Mouse (Mus musculus) liver, embryonic 16.5 days (tissue): ENCODE measurements around the gene Gm47841. TPM values are rescaled to one million over a fixed set of nuclear protein-coding genes. Genes with fewer than 3 reads are reported as not detected.

Experiments used
- ATAC-seq: fragments of 200-750 bp; cut with Nextera tagmentation; 2 replicates; pipeline ENCODE4 v1.8.0; 2017; ENCODE audit warnings: low read depth, mild to moderate bottlenecking, moderate number of reproducible peaks, moderate library complexity
- H3K27ac ChIP-seq: fragments of 300-500 bp; sonication (generic); 2 replicates; pipeline ENCODE4 v1.5.1; 2014; ENCODE audit warnings: mild to moderate bottlenecking, low read length
- H3K27me3 ChIP-seq: fragments of 300-500 bp; sonication (generic); 2 replicates; pipeline ENCODE4 v1.6.1; 2014; ENCODE audit warnings: low read depth, low read length, mixed read lengths; ENCODE audit not compliant: control insufficient read depth, insufficient read depth
- H3K36me3 ChIP-seq: fragments of 300-500 bp; sonication (generic); 2 replicates; pipeline ENCODE4 v1.6.1; 2014; ENCODE audit warnings: mild to moderate bottlenecking; ENCODE audit not compliant: control insufficient read depth, insufficient read depth
- H3K4me1 ChIP-seq: fragments of 300-500 bp; sonication (generic); 2 replicates; pipeline ENCODE4 v1.6.1; 2014; ENCODE audit warnings: low read depth, low read length, mixed read lengths; ENCODE audit not compliant: control insufficient read depth
- H3K4me2 ChIP-seq: fragments of 300-500 bp; sonication (generic); 2 replicates; pipeline ENCODE4 v1.6.1; 2014; ENCODE audit warnings: low read depth, low read length, mixed read lengths
- H3K4me3 ChIP-seq: fragments of 300-500 bp; sonication (generic); 2 replicates; pipeline ENCODE4 v1.5.1; 2014; ENCODE audit warnings: low read depth, mild to moderate bottlenecking, low read length
- H3K9ac ChIP-seq: fragments of 300-500 bp; sonication (generic); 2 replicates; pipeline ENCODE4 v1.6.1; 2014; ENCODE audit warnings: low read depth, low read length
- H3K9me3 ChIP-seq: fragments of 300-500 bp; sonication (generic); replicated peaks from 2 replicates; pipeline ENCODE4 v1.6.1; 2016; ENCODE audit warnings: low read length; ENCODE audit not compliant: control insufficient read depth
- WGBS: fragments of 180-500 bp; shearing (Covaris S2); extraction: QIAGEN DNeasy Blood & Tissue Kit; methylation state at CpG from one replicate; pipeline ENCODE4 v1.1.7; 2014; ENCODE audit not compliant: insufficient replicate concordance; 5-methylcytosine and 5-hydroxymethylcytosine counted together
- polyA plus RNA-seq: library from polyadenylated mRNA; unstranded; fragments of >200 nt; fragmentation: Nextera tagmentation; extraction: Ambion mirVana; gene quantifications from 2 replicates; pipeline ENCODE4 v1.2.1, GENCODE M21; 2015

The Gm47841 gene
- polyA plus RNA-seq, 1 experiment from 2014 or later = not detected

DNA sequence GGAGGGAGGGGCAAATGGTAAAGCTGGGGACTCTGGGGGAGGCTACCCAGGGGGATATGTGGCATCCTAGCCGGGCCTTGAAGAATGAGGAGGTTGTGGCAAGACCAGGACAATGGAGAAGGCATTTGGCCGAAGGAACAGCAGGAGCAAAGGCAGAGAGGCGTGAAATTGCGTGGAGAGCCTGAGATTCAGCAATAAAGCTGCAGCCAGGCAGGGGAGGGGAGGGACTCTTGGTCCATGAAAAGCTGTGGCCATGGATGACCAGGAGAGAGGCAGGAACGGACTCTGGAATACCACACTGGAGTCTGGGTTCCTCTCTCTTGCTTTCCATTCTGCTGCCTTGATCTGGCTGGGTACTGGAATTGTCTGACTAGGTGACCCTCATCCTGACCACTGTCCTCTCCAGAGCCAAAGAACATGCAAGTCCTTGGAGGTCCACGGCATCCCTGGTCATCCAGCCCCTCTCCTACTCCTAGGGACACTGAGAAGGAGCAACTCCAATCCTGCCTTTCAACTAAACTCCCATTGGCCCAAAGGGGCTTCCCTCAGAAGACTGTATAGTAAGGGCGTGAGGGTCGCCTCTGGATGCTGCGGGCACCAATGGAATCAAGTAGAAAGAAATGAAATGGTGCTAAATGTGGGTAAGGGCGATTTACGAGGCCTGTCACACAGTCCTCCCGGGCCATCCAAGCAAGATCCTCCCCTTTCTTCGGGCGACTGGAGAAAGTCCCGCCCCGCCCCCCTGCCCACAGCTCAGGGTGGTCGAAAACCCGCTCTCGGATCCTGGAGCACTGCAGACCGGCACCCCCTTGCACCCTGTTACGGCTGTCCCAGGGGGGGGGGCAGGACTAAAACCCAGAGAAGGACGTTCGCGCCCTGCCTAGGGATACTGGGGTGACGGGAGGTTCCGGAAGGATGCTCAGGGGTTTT, 29.1 kb upstream of the Gm47841 start:
- Histone ChIP-seq H3K27me3 (peaks cover 47% of the 10 kb centered on the region), H3K9ac (no peak overlapping the region), H3K4me3 (no peak overlapping the region; the same call in 1 of the 2 replicates), H3K36me3 (no peaks in the 10 kb centered on the region), H3K9me3 (no peaks in the 10 kb centered on the region), H3K27ac (no peak overlapping the region), H3K4me1 (peaks cover 4% of the 10 kb centered on the region), H3K4me2 (no peak overlapping the region)
- WGBS = 15% methylated on average over 22 of the region's 26 CpGs
- ATAC-seq = no peak

DNA sequence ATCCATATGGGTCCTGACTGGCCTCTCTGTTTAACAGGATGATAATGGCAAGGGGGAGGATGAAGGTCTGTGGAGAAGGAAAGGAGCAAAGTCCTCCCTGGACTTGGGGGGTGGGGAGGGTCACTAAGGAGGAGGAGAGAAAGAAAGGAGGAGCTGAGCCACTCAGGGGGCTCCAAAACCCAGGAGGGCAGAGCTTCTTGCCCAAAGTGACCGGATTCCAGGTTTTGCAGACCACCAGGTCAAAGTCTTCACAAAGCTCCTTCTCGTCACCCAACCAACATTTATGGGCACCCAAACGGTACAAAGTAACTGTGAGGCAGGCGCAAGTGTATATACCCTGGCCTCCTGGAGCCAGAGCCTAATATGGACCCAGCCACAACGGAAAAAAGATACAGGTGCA, 28.5 kb upstream of the Gm47841 start:
- H3K36me3 ChIP-seq = no peaks in the 10 kb centered on the region
- H3K27ac ChIP-seq = no peak overlapping the region
- ATAC-seq = no peak
- 49% methylated on average over 5 of the region's 5 CpGs for WGBS
- peaks cover 7% of the 10 kb centered on the region for H3K4me1 ChIP-seq
- H3K4me3 ChIP-seq = no peak overlapping the region
- peaks cover 47% of the 10 kb centered on the region for H3K27me3 ChIP-seq
- no peak overlapping the region for H3K4me2 ChIP-seq
- no peak overlapping the region for H3K9ac ChIP-seq
- no peaks in the 10 kb centered on the region for H3K9me3 ChIP-seq

DNA sequence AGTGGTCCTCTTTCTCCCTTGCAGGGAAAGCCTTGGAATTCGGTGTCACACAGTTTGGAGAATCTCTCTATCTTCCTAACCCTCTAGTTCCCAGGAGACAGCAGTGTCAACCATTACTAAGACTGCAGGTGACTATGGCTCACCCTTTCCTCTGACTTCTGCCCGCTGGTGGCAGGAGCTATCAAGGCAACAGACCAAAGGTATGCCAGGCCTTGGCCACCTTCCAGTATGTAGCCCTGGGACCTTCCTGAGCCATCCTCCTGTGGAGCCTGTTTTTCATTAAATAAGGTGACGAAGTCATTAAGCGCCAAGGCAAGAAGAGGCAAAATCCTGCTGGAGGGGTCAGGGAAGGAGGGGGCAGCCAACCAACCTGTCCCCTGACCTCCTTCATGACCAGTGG, 28.0 kb upstream of the Gm47841 start:
- no peaks in the 10 kb centered on the region for H3K9me3 ChIP-seq
- no peak for ATAC-seq
- H3K9ac ChIP-seq = no peak overlapping the region
- peaks cover 47% of the 10 kb centered on the region for H3K27me3 ChIP-seq
- WGBS = 65% methylated on average over 4 of the region's 4 CpGs
- H3K4me2 ChIP-seq = no peak overlapping the region
- no peak overlapping the region for H3K4me3 ChIP-seq
- H3K27ac ChIP-seq = no peak overlapping the region
- peaks cover 7% of the 10 kb centered on the region for H3K4me1 ChIP-seq
- no peaks in the 10 kb centered on the region for H3K36me3 ChIP-seq

DNA sequence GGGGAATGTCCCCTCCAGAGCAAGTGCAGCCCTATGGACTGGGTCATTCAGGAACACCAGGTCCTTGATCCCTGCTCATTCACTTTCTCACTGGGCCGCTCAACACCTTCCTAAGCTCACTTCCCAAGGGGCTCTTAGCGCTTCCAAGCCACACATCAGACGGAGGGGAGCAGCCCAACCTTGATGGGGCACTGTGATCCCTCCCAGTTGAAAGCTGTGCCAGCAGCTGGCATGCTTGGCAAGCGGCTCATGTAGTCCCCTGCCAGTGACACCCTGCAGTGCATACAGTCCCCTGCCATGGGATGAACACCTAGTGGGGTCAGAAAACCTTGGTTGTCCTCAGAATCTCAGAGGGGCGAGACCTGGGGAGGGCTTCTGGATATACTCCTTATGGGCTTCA, 26.9 kb upstream of the Gm47841 start:
- no peaks in the 10 kb centered on the region for H3K36me3 ChIP-seq

DNA sequence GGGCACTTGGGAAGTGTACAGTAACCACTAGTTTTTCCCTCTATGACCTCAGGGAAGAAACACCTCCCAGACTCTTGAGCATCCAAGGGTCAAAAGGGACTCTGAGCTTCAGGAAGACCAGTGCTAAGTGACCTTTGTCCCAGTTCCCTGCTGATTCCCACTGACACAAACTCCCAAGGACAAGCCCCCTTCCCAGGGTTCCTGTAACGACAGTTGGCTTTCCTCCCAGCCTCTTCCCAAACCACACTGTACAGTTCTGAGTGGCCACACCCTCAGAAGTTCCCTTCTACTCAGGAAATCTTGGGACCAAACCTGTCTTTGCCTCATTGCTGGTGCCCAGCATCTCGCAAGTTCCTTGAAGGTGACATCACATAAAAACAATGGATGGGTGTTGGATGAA, 25.5 kb upstream of the Gm47841 start:
- H3K9me3 ChIP-seq = no peaks in the 10 kb centered on the region
- no peak overlapping the region for H3K4me2 ChIP-seq
- H3K4me3 ChIP-seq = no peak overlapping the region
- 24% methylated on average over 2 of the region's 2 CpGs for WGBS
- H3K9ac ChIP-seq = no peak overlapping the region
- H3K4me1 ChIP-seq = peaks cover 9% of the 10 kb centered on the region
- peaks cover 27% of the 10 kb centered on the region for H3K27me3 ChIP-seq
- H3K36me3 ChIP-seq = no peaks in the 10 kb centered on the region
- no peak overlapping the region for H3K27ac ChIP-seq
- ATAC-seq = no peak

More for the DNA sequence above, 26.9 kb upstream of the Gm47841 start:
- no peaks in the 10 kb centered on the region for H3K9me3 ChIP-seq
- 59% methylated on average over 5 of the region's 5 CpGs for WGBS
- no peak overlapping the region for H3K4me3 ChIP-seq
- H3K27me3 ChIP-seq = peaks cover 40% of the 10 kb centered on the region
- H3K9ac ChIP-seq = no peak overlapping the region
- no peak overlapping the region for H3K27ac ChIP-seq
- no peak overlapping the region for H3K4me2 ChIP-seq
- ATAC-seq = no peak
- H3K4me1 ChIP-seq = peaks cover 9% of the 10 kb centered on the region

DNA sequence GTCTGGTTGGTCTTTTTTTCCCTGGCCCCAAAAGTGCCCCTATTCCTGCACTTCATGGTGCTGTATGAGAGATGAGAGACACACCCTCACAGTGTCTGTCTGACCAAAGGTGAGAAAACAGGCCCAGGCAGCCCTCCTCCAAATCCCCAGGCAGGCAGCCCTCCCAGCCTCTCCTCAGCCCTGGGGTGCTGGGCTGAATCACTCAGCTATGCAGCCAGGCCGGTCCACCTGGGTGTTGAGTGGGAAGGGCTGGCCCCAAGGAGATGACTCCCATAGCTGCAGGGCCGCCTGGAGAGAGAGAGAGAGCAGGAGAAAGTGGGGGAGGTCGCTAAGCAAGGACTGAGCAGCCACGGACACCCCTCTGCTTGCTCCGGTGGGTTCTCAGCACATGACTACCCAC, 23.6 kb upstream of the Gm47841 start:
- H3K9me3 ChIP-seq = no peaks in the 10 kb centered on the region
- peaks cover 9% of the 10 kb centered on the region for H3K4me1 ChIP-seq
- H3K4me3 ChIP-seq = no peak overlapping the region
- no peaks in the 10 kb centered on the region for H3K36me3 ChIP-seq
- ATAC-seq = no peak
- H3K27me3 ChIP-seq = peaks cover 7% of the 10 kb centered on the region
- H3K4me2 ChIP-seq = no peak overlapping the region
- H3K9ac ChIP-seq = no peak overlapping the region
- 38% methylated on average over 5 of the region's 5 CpGs for WGBS
- no peak overlapping the region for H3K27ac ChIP-seq

DNA sequence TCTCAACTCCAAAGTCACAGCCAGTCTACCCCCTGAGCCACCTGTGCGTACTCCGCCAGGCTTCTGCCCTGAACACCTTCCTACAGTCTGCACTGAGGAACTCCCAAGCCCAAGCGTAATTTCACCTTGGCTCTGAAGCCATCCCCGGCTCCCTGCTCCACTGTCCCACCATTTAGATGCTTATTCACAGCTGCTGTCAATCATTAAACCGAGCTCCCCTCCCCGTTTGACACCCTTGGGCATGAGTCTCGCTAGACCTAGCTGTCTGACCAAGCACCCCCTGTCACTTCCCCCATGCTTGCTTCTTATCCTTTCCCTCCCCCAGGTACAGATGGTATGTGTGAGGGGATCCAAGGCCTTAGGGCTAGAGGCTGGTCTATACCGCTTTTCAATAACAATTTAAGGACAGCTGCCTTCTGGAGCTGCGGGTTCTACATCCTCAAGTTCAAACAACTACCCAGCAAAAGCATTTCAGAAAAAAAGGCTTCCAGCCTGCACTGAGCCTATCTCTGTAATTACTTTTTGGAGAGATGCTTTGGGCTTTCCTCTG, 22.5 kb upstream of the Gm47841 start:
- no peak overlapping the region for H3K9ac ChIP-seq
- WGBS = 47% methylated on average over 9 of the region's 9 CpGs

DNA sequence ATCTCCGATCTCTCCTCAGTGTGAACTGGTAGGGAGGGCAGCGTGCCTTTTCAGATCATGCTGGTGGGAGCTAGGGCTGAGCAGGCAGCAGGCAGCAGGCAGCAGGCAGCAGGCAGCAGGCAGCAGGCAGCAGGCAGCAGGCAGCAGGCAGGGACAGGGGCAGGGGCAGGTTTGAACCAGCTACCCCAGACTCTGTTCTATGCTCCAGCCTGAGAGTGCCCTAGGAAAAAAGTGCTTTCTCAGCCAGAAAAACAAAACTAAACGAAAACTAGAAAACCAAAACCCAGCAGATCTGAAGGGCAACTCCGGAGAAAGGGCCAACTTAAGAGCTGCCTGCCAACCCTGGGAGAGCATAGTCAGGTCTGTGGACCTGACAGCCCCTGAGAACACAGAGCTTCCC, 21.5 kb upstream of the Gm47841 start:
- Histone ChIP-seq H3K9ac (no peak overlapping the region), H3K27me3 (no peaks in the 10 kb centered on the region), H3K9me3 (no peaks in the 10 kb centered on the region), H3K4me3 (no peak overlapping the region), H3K4me1 (peaks cover 6% of the 10 kb centered on the region), H3K27ac (no peak overlapping the region), H3K36me3 (no peaks in the 10 kb centered on the region), H3K4me2 (no peak overlapping the region)
- ATAC-seq = no peak
- WGBS = 44% methylated on average over 4 of the region's 4 CpGs

More for the DNA sequence above, 22.5 kb upstream of the Gm47841 start:
- Histone ChIP-seq H3K4me1 (peaks cover 9% of the 10 kb centered on the region), H3K36me3 (no peaks in the 10 kb centered on the region), H3K27me3 (no peaks in the 10 kb centered on the region), H3K27ac (no peak overlapping the region), H3K4me2 (no peak overlapping the region), H3K4me3 (no peak overlapping the region), H3K9me3 (no peaks in the 10 kb centered on the region)
- no peak for ATAC-seq

DNA sequence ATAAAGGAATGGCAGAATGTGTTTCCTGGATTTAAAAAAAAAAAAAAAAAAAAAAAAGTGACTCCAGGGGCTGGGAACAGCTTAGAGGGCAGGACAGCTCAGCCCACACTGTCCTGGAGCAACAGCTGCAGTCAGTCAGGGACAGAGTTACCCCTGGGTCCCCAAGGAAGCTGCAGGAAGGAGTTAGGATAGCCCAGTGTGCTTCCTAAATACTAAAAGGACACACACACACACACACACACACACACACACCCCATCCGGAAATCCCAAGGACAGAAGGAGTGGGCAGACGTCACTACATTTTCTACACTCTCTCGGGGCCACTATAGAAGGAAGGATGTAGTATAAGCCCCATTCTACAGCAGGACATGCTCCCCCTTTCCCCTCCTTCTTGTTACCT, 20.8 kb upstream of the Gm47841 start:
- no peaks in the 10 kb centered on the region for H3K9me3 ChIP-seq
- no peak overlapping the region for H3K27ac ChIP-seq
- H3K36me3 ChIP-seq = no peaks in the 10 kb centered on the region
- no peaks in the 10 kb centered on the region for H3K27me3 ChIP-seq
- H3K4me3 ChIP-seq = no peak overlapping the region
- 30% methylated on average over 3 of the region's 3 CpGs for WGBS
- no peak overlapping the region for H3K4me2 ChIP-seq
- ATAC-seq = no peak
- H3K9ac ChIP-seq = no peak overlapping the region
- peaks cover 6% of the 10 kb centered on the region for H3K4me1 ChIP-seq
